Mouse (Mus musculus) left cerebral cortex, postnatal 10 days (tissue): ENCODE measurements around the gene Camk1. TPM values are rescaled to one million over a fixed set of nuclear protein-coding genes. Genes with fewer than 3 reads are reported as not detected.

ENCODE experiments used
- total RNA-seq, 2 experiments: library from RNA; stranded (reverse); gene quantifications; 2 replicates each; pipeline ENCODE4 v1.2.3; 2021

The Camk1 gene
- total RNA-seq, 2 experiments from 2014 or later, result 107 to 112 TPM

Other genes starting within 250 kb of the Camk1 start
- 100 to 1,000 TPM; 104 to 111 TPM for gene Lhfpl4, start 148.6 kb downstream of the Camk1 start, total RNA-seq
- 10 to 100 TPM; 24.8 to 26.2 TPM for gene Mtmr14, start 106.1 kb downstream of the Camk1 start, total RNA-seq
- gene Cpne9, start 61.7 kb downstream of the Camk1 start, total RNA-seq, result 10 to 100 TPM; 21.0 to 22.3 TPM
- gene Brpf1, start 36.8 kb downstream of the Camk1 start, total RNA-seq, result 10 to 100 TPM; 24.7 TPM
- 1 to 10 TPM; 5.5 to 6.4 TPM for gene Ogg1, start 17.0 kb downstream of the Camk1 start, total RNA-seq
- gene Tada3, start 33.9 kb upstream of the Camk1 start, total RNA-seq, result 10 to 100 TPM; 50.5 to 52.5 TPM
- 100 to 1,000 TPM; 318 to 324 TPM for gene Arpc4, start 34.1 kb upstream of the Camk1 start, total RNA-seq
- gene Ttll3, start 45.3 kb upstream of the Camk1 start, total RNA-seq, result 1 to 10 TPM; 6.1 to 8.1 TPM
- gene Rpusd3, start 75.4 kb upstream of the Camk1 start, total RNA-seq, result 10 to 100 TPM; 15.8 to 19.8 TPM
- not detected for gene Cidec, start 91.8 kb upstream of the Camk1 start, total RNA-seq
- gene Jagn1, start 98.6 kb upstream of the Camk1 start, total RNA-seq, result 10 to 100 TPM; 42.7 to 44.8 TPM
- gene Il17re, start 114.5 kb upstream of the Camk1 start, total RNA-seq, result under 1 TPM; 0.55 to 0.66 TPM
- 1 to 10 TPM; 2.5 to 3.2 TPM for gene Il17rc, start 127.4 kb upstream of the Camk1 start, total RNA-seq
- gene Creld1, start 139.3 kb upstream of the Camk1 start, total RNA-seq, result 10 to 100 TPM; 87.4 to 88.4 TPM
- gene Prrt3, start 157.9 kb upstream of the Camk1 start, total RNA-seq, result 10 to 100 TPM; 34.1 to 36.0 TPM
- 10 to 100 TPM; 78.8 to 79.2 TPM for gene Emc3, start 187.7 kb upstream of the Camk1 start, total RNA-seq
- gene Fancd2, start 187.7 kb upstream of the Camk1 start, total RNA-seq, result 1 to 10 TPM; 3.3 to 3.6 TPM